In the genomic region with DNA sequence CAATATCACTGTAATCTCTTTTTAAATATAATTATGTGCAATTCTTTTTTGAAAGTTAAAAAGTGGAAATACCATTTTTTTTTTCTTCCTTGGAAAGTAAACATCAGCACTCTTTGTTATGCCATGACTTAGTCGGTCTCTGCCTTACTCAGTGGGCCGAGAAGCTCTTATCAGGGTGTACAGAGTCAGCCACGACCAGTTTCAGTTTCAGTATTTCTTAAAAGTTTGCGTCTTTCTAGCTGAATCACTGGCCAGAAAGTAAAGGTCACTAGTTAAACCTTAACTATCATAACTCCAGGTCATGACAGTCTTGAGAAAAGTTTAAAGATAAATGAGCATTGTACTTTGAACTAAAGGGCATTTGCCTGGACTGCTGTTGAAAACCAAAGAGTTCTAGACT, we compare ENCODE assay signal across 13 mouse cellular contexts. TPM values are rescaled to one million over a fixed set of nuclear protein-coding genes. Genes with fewer than 3 reads are reported as not detected.
DNase-seq lines count a peak whose midpoint lies in the region; ATAC-seq and TF ChIP-seq lines count a peak whose summit lies in the region.
"Had no signal": no experiment of that assay in that cellular context is flagged by ENCODE, and none has a peak within 500 bp of the region (broad histone marks: within the 10 kb centered on the region; RNA-seq: fewer than 3 reads in every experiment).

No protein-coding gene starts in this region.

- H3K27me3 ChIP-seq in lung, postnatal 0 days (replicated peaks; ENCODE audit: insufficient read depth, low read length) = no peaks in the 10 kb centered on the region
- H3K27me3 ChIP-seq in liver, embryonic 15.5 days = no peaks in the 10 kb centered on the region
- H3K27me3 ChIP-seq in midbrain, postnatal 0 days (ENCODE audit: insufficient read depth, low read length) = no peaks in the 10 kb centered on the region
- no peaks in the 10 kb centered on the region for H3K27me3 ChIP-seq in forebrain, embryonic 10.5 days (ENCODE audit: poor library complexity, severe bottlenecking)
- H3K27me3 ChIP-seq: embryonic facial prominence, embryonic 12.5 days; midbrain, embryonic 15.5 days had no signal

- H3K9me3 ChIP-seq in lung, postnatal 0 days (ENCODE audit: low read length) = no peaks in the 10 kb centered on the region
- no peaks in the 10 kb centered on the region for H3K9me3 ChIP-seq in liver, embryonic 15.5 days (replicated peaks)
- H3K9me3 ChIP-seq in midbrain, postnatal 0 days (ENCODE audit: low read length) = no peaks in the 10 kb centered on the region
- no peaks in the 10 kb centered on the region for H3K9me3 ChIP-seq in forebrain, embryonic 10.5 days
- H3K9me3 ChIP-seq: embryonic facial prominence, embryonic 12.5 days; midbrain, embryonic 15.5 days had no signal

- no peaks in the 10 kb centered on the region for H3K4me1 ChIP-seq in lung, postnatal 0 days (ENCODE audit: insufficient read depth, low read depth, low read length)
- peaks cover 2% of the 10 kb centered on the region; the same call in 1 of the 2 replicates for H3K4me1 ChIP-seq in liver, embryonic 15.5 days (replicated peaks)
- H3K4me1 ChIP-seq in midbrain, postnatal 0 days (ENCODE audit: insufficient read depth, low read length) = no peaks in the 10 kb centered on the region
- no peaks in the 10 kb centered on the region for H3K4me1 ChIP-seq in forebrain, embryonic 10.5 days
- H3K4me1 ChIP-seq: embryonic facial prominence, embryonic 12.5 days; midbrain, embryonic 15.5 days had no signal

- H3K4me3 ChIP-seq in lung, postnatal 0 days (ENCODE audit: low read depth, low read length) = no peak overlapping the region
- H3K4me3 ChIP-seq in liver, embryonic 15.5 days (replicated peaks) = peak overlapping the region; percentile 34
- H3K4me3 ChIP-seq in midbrain, postnatal 0 days (ENCODE audit: low read depth, low read length) = no peak overlapping the region
- H3K4me3 ChIP-seq in forebrain, embryonic 10.5 days = no peak overlapping the region
- H3K4me3 ChIP-seq: embryonic facial prominence, embryonic 12.5 days; layer of hippocampus, adult 2 months; midbrain, embryonic 15.5 days had no signal

- no peak for ATAC-seq in lung, postnatal 0 days
- ATAC-seq in liver, embryonic 15.5 days (ENCODE audit: insufficient read depth) = peak; percentile 49; the same call in 1 of the 2 replicates
- no peak for ATAC-seq in midbrain, postnatal 0 days (ENCODE audit: low FRiP score)
- ATAC-seq: midbrain, embryonic 15.5 days had no signal

- H3K27ac ChIP-seq in lung, postnatal 0 days (ENCODE audit: low read length) = no peak overlapping the region
- no peak overlapping the region for H3K27ac ChIP-seq in liver, embryonic 15.5 days (replicated peaks)
- H3K27ac ChIP-seq in midbrain, postnatal 0 days (ENCODE audit: low read depth, low read length) = no peak overlapping the region
- H3K27ac ChIP-seq in forebrain, embryonic 10.5 days = no peak overlapping the region
- H3K27ac ChIP-seq: embryonic facial prominence, embryonic 12.5 days; layer of hippocampus, adult 2 months; midbrain, embryonic 15.5 days had no signal

- TF ChIP-seq CTCF in lung, postnatal 0 days (IDR thresholded peaks at IDR 0.05) = no peak
- TF ChIP-seq CTCF in midbrain, postnatal 0 days (IDR thresholded peaks at IDR 0.05) = no peak

- WGBS in lung, postnatal 0 days = 49% methylated on average over 4 of the region's 4 CpGs
- 7% methylated on average over 4 of the region's 4 CpGs for WGBS in liver, embryonic 15.5 days (ENCODE audit: insufficient replicate concordance)
- 92% methylated on average over 4 of the region's 4 CpGs for WGBS in midbrain, postnatal 0 days
- WGBS in forebrain, embryonic 10.5 days = 93% methylated on average over 4 of the region's 4 CpGs

- no peaks in the 10 kb centered on the region for H3K36me3 ChIP-seq in lung, postnatal 0 days (ENCODE audit: insufficient read depth, low read length)
- no peaks in the 10 kb centered on the region for H3K36me3 ChIP-seq in liver, embryonic 15.5 days (replicated peaks)
- no peaks in the 10 kb centered on the region for H3K36me3 ChIP-seq in midbrain, postnatal 0 days (ENCODE audit: insufficient read depth, low read length)
- no peaks in the 10 kb centered on the region for H3K36me3 ChIP-seq in forebrain, embryonic 10.5 days (replicated peaks)
- H3K36me3 ChIP-seq: embryonic facial prominence, embryonic 12.5 days; midbrain, embryonic 15.5 days had no signal

- no peak overlapping the region; the same call in 1 of the 2 replicates for H3K4me2 ChIP-seq in lung, postnatal 0 days (replicated peaks; ENCODE audit: low read depth, low read length)
- peak overlapping the region; percentile 43 for H3K4me2 ChIP-seq in liver, embryonic 15.5 days
- no peak overlapping the region for H3K4me2 ChIP-seq in midbrain, postnatal 0 days (ENCODE audit: low read depth, low read length, poor library complexity, severe bottlenecking)
- H3K4me2 ChIP-seq: embryonic facial prominence, embryonic 12.5 days; midbrain, embryonic 15.5 days had no signal

- peak; percentile 15 for DNase-seq in lung, postnatal 36 days
- DNase-seq in lung, postnatal 0 days (ENCODE audit: low spot score) = no peak
- peak; percentile 80 for DNase-seq in induced T-regulatory cell, adult 2 months (ENCODE audit: low read depth)
- DNase-seq in yolk sac, embryonic 10.5 days (ENCODE audit: low spot score) = peak; percentile 63
- no peak for DNase-seq in midbrain, postnatal 0 days (ENCODE audit: low spot score)
- no peak for DNase-seq in forebrain, embryonic 10.5 days (ENCODE audit: extremely low spot score, low spot score)
- DNase-seq in T-cell, adult 2 months (ENCODE audit: low spot score) = no peak
- DNase-seq: adrenal gland, adult 2 months; cerebellum, adult 18-20 months had no signal

- H3K9ac ChIP-seq in lung, postnatal 0 days (replicated peaks; ENCODE audit: low read depth) = no peak overlapping the region
- no peak overlapping the region for H3K9ac ChIP-seq in liver, embryonic 15.5 days
- H3K9ac ChIP-seq in midbrain, postnatal 0 days (replicated peaks; ENCODE audit: low read length, poor library complexity, severe bottlenecking) = no peak overlapping the region
- H3K9ac ChIP-seq: embryonic facial prominence, embryonic 12.5 days; midbrain, embryonic 15.5 days had no signal

- no peak for TF ChIP-seq EP300 in lung, postnatal 0 days (IDR thresholded peaks at IDR 0.05)

RNA-seq across cellular contexts. Expression of a gene that starts 22.3 kb away (rescaled TPM):
- 5.0 and 9.0 TPM in 2 replicates for polyA plus RNA-seq in lung, postnatal 0 days (2015; fragmentation: Nextera tagmentation; extraction: Ambion mirVana)
- polyA plus RNA-seq in liver, embryonic 15.5 days (2015; fragmentation: Nextera tagmentation; extraction: Ambion mirVana) = 0.82 and 1.1 TPM in 2 replicates
- 12.9 and 15.7 TPM in 2 replicates for total RNA-seq in midbrain, postnatal 0 days (2014; rRNA removed)
- polyA plus RNA-seq in midbrain, postnatal 0 days (2015; fragmentation: Nextera tagmentation; extraction: Ambion mirVana) = 7.6 and 8.6 TPM in 2 replicates
- polyA plus RNA-seq in forebrain, embryonic 10.5 days (2016; fragmentation: Nextera tagmentation; extraction: Ambion mirVana) = 11.4 and 11.9 TPM in 2 replicates

RNA-seq across cellular contexts. Expression of a gene that starts 22.4 kb away (rescaled TPM):
- 205 and 221 TPM in 2 replicates for polyA plus RNA-seq in lung, postnatal 0 days (2015; fragmentation: Nextera tagmentation; extraction: Ambion mirVana)
- 179 and 186 TPM in 2 replicates for polyA plus RNA-seq in liver, embryonic 15.5 days (2015; fragmentation: Nextera tagmentation; extraction: Ambion mirVana)
- 281 and 307 TPM in 2 replicates for total RNA-seq in midbrain, postnatal 0 days (2014; rRNA removed)
- polyA plus RNA-seq in midbrain, postnatal 0 days (2015; fragmentation: Nextera tagmentation; extraction: Ambion mirVana) = 658 and 719 TPM in 2 replicates
- polyA plus RNA-seq in forebrain, embryonic 10.5 days (2016; fragmentation: Nextera tagmentation; extraction: Ambion mirVana) = 428 and 437 TPM in 2 replicates

Comparison
In these comparisons a context has a peak if more than half of its experiments do, and no peak if none do; other contexts are left out.
1. DNase-seq: peak in lung, postnatal 36 days (single experiment), induced T-regulatory cell, adult 2 months (single experiment) and yolk sac, embryonic 10.5 days (single experiment); none in lung, postnatal 0 days (single experiment), midbrain, postnatal 0 days (single experiment), forebrain, embryonic 10.5 days (single experiment) and T-cell, adult 2 months (single experiment).